Mouse (Mus musculus) left cerebral cortex, adult 11 months (tissue): ENCODE measurements around the gene Imp3.
A peak's percentile ranks its signal among the peaks of the same experiment; 100 is the strongest.
"Not testable (repeated sequence)": the region's sequence is repeated elsewhere in the genome, so short reads cannot be mapped to it uniquely, and the experiment has no call there.

Experiments used
- DNase-seq: peaks from one replicate; pipeline ENCODE4 v3.0.0; 2022; ENCODE audit warnings: low spot score

The Imp3 gene

DNA sequence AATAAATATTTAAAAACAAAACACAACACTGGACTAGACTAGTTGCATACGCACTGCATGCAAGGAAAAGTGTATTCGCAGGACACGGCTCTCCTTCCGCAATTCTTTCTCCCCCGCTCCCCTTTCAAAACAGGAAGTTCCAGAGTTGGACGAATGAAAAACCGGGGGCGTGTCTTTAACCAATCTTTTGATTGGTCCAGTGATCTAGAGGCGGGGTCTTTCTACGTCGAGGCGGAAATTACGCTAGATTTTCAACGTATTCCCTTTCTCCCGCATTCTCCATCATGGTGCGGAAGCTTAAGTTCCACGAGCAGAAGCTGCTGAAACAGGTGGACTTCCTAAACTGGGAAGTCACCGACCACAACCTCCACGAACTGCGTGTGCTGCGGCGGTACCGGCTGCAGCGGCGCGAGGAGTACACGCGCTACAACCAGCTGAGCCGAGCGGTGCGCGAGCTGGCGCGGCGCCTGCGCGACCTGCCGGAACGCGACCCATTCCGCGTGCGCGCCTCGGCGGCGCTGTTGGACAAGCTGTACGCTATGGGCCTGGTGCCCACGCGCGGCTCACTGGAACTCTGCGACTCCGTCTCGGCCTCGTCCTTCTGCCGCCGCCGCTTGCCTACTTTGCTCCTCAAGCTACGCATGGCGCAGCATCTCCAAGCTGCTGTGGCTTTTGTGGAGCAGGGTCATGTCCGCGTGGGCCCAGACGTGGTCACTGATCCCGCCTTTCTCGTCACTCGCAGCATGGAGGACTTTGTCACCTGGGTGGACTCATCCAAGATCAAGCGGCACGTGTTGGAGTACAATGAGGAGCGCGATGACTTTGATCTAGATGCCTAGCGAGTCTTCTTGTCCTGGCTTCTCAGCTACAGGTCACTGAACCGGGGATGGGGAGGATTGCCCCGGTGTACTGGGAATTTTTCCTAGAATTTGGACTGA is at the start of gene Imp3:
TSS of gene Imp3 (plus strand) at position 253 of the 938 bp plus-strand sequence.
- DNase-seq: peak; percentile 85

DNA sequence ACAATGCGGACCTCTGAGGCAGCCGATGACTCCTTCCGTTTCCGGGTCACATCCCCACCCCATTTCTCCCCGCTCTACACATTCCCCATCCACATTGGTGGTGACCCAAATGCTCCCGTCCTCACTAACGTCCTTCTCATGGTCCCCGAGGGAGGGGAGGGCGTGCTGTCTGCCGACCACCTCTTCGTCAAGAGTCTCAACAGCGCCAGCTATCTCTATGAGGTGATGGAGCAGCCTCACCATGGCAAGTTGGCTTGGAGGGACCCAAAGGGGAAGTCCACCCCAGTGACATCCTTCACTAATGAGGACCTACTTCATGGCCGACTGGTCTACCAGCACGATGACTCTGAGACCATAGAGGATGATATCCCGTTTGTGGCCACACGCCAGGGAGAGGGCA is 49.7 kb upstream of the Imp3 start:
- DNase-seq: no peak

DNA sequence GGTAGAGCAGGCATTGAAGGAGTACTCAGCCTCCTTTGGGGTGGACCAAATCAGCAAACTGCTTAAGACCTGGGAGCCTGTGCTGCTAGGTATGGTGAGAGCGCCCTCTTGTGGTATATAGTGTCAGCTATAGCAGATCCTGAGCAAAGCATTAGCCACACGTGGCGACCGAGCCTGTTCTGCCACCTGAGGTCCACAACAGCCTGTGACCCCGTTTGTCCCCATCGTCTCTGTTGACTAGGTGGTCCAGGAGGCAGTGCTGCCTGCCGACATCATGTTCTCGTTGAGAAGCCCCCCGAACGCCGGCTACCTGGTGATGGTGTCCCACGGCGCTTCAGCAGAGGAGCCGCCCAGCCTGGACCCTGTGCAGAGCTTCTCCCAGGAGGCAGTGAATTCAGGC is 47.5 kb upstream of the Imp3 start:
- DNase-seq: peak; percentile 84

DNA sequence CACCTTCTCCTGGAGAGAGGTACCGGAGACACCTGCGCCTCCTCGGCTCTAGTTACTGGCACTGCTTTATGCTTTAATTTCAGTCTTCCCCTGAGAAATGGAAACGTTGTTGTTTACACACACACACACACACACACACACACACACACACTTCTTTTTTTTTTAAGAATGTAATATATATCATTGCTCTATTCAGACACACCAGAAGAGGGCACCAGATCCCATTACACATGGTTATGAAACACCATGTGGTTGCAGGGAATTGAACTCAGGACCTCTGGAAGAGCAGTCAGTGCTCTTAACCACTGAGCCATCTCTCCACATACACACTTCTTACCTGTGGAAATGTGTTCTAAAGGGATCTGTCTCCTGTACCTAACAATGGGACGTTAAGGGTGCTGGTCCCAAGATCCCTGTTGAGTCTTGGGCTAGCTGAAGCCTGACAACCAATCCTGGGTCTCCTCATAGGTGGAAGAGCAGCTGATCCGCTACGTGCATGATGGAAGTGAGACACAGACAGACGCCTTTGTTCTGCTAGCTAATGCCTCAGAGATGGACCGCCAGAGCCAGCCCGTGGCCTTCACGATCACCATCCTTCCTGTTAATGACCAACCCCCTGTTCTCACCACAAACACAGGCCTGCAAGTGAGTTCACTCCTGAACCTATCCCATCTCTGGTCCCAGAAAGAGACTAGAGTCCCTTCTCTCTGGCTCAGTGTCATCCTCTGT is 46.6 kb upstream of the Imp3 start:
- no peak for DNase-seq

DNA sequence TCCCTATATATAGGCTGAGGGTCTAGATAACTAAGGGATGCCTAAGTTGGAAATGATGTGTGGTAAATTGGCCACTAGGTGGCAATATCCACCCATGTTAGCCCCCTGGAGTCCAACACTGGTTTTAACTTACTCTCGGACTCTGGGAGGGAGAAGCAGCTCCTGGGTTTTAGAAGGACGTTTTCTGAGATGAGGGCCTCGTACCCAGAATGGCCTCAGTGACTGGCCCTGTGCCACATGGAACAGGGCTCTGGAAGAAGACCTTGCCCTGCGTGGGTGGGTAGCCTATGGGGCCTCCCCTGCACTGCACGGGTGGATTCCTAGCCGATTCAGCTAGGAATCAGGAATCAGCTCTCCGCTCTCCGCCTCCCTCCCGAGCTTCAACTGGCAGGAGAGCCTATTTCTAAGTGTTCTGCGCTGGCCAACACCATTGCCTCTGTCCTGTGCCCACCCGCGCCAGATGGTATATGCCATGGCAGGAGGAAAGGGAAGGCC is 45.7 kb upstream of the Imp3 start:
- DNase-seq: peak; percentile 70

DNA sequence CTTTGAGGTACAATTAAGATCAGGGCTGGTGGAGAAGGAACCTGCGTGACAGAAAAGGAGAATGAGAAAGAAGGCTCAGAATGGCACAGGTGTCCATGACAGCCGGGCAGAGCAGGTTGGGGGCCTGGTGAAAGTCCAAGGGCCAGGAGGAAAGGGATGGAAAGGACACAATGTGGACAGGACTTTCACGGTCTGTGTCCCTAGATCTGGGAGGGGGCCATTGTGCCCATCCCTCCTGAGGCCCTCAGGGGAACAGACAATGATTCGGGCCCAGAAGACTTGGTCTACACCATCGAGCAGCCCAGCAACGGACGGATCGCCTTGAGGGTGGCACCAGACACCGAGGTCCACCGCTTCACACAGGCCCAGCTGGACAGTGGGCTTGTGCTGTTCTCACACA is 45.2 kb upstream of the Imp3 start:
- DNase-seq: no peak

DNA sequence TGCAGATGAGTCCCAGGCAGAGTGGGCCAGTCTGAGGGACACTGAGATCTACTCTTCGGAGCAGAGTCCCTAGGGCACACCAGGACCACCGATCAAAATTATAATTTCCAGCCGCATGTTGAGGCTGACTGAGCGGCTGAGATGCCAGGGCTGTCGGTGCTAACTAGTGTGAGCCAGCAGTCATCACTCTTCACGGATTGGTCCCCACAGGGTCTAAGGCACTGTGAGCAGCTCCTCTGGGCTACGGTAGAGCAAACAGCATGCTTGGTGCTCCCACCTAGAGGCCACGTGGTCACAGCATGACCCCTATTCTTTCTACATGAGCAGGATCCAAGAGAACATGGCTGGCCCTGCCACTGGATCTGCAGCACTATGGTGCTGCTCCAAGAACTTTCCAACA is 44.0 kb upstream of the Imp3 start:
- no peak for DNase-seq

DNA sequence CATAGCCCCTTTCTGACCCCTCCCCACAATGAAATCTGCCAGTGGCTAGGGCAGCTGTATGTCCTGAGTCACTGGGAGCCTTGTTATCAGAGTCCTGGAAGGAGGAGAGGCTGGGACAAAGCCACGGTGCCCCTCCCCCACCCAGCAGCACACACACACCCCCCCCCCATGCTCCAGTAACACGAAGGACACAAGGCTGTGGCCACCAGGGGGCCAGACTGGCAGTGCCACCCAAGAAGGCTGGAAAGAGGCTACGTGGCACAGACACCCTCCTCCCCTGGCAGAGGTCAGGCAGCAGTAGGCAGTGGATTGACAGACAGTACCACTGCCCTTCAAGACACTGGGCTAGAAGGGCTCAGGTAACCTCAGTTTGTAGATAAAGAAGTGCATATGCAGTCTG is 43.3 kb upstream of the Imp3 start:
- no peak for DNase-seq

DNA sequence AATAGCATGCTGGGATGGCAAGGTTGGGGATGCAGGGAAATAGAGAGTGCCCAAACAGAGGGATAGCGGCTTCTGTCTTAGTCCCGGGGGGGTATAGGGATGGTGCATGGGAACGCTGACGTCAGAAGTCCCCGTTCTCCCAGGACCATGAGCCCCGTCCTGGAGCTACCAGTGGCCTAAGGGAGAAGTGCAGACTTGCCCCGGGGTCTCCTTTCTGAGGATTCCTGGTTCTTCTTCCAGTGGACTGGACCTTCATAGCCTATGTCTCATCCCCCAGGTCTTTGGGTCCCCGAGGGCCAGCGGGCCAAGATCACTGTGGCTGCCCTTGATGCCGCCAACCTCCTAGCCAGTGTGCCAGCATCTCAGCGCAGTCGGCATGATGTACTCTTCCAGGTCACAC is 40.5 kb upstream of the Imp3 start:
- DNase-seq: no peak

DNA sequence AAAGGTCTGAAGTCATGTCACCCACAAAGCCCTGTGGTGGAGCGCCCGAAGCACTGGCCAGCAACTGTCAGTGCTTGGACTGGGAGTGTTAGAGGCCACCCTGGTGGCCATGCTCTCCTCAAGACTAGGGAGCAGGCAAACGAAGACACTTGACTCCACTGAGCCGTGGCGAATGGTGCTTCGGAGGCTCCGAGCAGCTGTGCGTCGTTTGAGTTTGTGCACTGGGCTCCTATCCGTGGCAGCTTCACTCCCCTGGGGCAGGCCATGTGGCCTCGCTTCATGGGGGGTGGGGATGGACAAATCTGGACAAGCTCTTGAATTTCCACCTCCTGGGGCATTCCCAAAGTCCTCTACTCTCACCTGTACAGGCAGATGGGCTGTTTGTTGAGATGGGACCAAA is 37.9 kb upstream of the Imp3 start:
- no peak for DNase-seq

DNA sequence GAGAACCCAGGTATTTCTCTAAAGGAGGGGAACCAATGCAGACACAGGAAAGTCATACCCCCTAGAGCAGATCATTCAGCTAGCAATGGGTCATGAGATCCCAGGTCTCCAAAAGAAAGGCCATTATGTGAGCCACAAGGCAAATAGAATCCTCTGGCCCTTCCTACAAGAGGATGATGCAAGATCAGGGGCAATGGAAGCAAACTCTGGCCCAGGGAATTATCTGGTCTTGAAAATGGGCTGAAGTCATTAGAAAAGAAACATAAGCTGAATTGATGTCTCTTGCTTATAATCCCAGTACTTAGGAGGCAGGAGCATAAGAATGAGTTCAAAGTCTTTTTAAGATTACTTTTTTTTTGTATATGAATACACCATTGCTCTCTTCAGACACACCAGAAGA is 37.2 kb upstream of the Imp3 start:
- DNase-seq: no peak

DNA sequence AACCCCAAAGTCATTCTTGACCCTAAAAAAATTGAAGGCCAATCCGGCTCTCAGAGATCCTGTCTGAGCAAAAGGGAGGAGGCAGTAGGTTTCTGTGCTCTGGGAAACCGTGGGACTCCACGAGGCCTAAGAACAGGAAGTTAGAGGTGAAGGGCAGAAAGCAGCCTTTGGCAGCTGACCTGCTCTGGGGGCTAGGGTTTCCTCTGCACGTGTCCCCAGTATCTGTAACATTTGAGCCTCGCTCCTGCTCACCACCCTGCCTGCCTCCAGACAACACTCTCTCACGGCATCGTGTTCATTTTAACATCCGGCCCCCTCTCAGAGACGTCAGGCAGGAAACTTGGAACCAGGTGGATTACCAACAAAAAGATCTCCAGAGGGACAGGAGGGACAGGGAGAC is 36.7 kb upstream of the Imp3 start:
- no peak for DNase-seq

DNA sequence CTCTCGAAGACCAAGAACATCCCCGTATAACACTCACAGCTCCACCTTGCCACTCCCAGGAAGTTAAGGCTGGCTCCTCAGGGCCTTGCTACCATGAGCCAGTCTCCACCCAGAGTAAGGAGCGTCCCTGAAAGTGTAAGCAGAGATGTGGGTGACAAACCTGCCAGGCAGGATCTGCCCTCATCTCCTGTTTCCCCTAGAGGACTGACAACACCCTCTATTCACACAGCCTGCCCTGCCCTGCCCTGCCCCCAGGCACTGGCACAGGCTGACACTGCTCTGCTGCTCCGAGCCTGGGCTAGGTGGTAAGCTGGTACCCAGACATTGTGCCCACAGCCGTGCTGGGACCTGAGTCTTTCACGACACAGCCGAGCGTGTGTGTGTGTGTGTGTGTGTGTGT is 36.1 kb upstream of the Imp3 start:
- no peak for DNase-seq

DNA sequence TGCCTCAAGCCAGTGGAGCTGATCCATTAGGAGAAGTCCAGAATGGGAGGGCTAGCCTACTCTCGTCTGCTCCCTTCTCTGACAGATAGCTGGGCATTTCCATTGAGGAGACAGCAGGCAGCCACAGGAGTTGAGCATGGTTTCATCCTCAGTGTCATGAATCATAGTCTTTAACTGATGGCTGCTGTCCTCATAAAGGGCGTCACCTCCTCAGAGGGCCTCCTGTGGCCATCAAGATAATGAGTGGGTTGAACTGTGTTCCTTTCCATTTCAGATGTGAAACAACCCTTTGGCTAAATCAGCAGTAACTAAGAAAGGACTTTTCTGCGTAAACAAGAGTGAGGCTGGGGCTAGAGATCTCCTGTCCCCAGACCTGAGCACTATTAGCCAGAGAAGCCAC is 33.6 kb upstream of the Imp3 start:
- no peak for DNase-seq

DNA sequence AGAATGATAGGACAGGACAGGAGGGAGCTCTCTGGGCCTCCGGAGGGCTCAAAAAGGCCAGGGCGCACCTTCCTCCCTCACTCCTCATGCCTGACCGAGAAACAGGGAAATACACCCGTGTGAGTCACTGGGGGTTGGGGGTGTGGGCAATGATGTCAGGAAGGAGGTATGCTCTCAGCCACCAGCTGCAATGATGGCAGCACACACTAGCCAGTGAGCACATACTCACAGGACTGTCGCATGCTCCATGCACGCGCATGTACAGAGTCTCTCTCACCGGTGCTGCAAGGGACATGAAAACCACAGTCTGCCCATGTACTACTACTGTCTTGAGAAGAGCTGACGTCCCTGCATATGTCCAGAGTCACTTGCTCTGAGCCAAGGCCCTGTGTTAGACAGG is 29.7 kb upstream of the Imp3 start:
- no peak for DNase-seq

DNA sequence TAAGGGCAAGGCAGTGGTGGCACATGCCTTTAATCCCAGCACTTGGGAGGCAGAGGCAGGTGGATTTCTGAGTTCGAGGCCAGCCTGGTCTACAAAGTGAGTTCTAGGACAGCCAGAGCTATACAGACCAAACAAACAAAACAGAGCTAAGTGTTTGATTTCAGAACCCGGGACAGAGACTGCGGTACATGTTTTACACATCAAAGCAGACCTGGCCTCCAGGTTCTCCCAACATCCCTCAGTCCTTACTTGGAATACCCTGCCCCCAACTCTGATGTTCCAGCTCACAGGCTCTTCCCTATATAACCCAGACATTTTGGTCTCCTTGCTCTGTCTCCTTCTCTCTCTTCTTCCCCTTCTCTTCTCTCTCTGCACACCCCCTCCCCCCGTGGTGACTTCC is 27.3 kb upstream of the Imp3 start:
- DNase-seq: not testable (repeated sequence)

DNA sequence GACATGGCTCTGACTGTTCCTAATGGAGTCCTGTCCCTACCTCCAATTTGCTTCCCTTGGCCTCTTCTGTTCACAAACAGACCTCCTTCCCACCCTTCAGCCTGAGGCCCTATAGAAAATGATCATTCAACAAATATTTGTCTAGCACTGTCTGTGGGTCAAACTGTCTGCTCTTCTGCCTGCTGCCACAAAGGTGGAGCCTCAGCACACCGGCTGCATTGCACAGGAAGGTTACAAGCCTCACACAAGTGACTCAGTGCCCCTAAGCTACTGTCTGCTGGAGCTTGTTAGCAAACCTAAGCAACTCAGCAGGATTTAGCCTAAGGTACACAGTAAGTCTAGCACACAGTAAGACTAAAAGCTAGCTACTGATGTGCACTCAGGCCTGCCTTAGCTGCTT is 26.3 kb upstream of the Imp3 start:
- no peak for DNase-seq

DNA sequence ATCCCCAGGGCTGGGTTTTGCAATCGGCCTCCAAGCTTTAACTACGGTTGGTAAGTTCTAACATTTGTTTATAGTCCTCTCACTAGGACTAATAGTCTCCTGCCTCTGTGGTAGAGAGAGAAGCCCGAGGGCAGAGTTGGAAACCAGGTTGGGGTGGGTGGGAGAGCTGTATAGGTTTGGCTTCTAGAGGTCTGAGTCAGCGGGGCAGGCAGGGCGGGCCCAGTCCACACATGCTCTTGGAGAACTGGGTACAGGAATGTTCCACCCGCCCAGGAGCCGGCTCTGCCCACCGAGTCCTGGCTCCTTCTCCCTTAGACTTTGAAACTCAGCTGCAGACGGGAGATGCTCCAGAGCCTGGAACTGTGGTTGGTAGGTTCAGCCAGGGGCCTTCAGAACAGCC is 23.3 kb upstream of the Imp3 start:
- no peak for DNase-seq

DNA sequence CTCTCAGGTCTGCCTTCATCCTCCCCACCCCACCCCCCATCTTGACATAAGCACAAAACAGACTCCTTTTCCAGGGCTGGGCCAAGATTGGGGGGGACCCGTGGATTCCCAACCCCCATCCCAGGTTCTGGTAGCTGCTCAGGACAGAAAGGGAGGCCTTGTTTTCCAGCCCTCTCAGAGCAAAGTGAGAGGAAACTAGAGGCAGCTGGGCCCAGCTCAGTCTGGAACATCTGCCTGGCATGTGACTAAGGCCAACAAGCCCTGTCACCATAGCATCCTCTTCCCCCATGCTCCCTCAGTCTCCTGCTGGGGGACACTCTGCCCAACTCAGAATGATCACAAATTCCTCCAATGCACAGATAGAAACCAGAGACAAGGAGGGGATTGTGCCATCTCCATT is 22.2 kb upstream of the Imp3 start:
- no peak for DNase-seq

DNA sequence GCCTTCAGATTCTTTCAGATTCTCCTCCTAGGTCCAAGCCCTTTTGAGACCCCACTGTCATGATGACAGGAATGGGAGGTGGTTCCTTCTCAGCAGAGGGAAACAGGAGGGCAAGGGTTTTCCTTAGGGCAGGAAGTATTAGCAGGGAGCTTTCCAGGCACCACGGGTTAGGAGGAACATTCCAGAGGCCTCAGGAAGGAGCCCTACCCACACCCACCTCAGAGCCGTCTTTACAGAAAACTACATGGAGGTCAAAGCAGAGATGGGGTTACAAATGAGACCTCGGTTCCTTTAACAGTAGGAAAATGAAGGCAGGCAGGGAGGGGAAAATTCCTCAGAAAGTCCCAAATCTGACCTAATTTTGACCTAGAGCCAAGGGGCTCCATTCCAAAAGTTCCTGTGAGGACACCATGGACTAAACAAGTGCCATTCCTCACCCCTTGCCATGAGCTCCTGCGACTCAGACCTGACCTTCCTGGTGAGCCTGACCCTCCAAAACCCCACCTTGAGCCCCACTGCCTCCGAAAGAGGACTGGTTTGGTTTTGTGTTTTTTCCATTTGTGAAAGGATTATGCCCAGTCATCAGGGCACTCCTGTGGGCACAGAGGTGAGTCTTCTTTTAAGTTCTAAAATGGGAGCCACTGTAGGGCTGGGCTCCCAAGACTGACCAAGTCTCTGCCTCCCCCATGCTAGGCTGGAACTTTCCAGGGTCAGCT is 21.4 kb upstream of the Imp3 start:
- DNase-seq: no peak

DNA sequence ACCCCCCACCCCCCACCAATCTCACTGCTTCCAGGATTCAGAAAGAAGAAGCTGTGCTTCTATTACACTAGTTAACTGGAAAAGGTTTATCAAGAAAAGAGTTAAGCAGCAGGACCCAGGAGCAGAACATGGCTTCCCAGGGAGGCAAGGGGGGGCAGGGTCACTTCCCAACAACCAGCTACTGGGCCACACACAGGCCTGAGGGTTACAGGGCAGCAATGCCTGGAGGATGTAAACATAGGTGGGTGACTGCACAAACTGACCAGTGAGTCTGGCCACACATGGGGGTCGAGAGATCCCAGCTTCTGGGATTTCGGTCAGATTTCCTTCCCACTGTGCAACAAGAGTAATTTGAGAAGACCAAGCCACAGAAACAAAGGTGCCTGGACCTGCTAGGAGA is 20.1 kb upstream of the Imp3 start:
- no peak for DNase-seq

DNA sequence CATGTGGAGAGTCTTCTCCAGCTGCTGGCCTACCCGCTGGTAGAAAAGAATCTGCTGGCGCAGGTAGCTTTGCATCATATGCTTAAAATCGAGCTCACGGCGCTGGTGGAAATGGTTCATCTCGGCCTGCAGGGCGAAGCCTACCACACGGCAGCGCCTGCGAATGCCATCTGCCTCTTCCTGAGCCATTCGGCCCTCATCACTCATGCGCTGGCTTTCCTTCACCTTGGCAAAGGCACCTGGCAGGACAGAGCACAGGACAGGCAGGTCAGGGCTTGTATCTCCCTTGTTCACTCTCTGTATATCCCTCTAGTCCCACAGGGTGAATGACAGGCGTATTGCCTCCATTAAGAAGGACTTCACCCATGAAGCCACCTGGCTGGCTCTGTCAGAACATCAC is 18.8 kb upstream of the Imp3 start:
- no peak for DNase-seq

DNA sequence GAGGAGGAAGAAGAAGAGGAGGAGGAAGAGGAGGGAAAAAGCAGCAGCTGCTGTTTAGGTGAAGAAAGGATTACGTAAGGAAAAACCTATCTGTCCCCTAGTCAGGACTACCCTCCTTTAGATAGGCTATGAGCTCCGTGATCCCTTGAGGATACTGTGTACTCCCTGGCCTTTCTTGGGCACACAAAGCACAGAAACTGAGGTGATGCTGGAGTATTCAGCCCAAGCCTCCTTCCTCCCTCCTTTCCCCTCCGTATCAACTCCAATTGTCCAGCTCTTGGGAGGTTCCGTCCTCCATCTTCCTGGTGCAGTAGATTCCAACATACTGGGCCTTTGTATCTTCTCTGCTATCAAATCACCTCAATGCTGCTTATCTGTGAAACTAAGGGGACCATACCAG is 14.5 kb upstream of the Imp3 start:
- no peak for DNase-seq
